Mouse (Mus musculus): ENCODE results near the gene Trdn. TPM values are rescaled to one million over a fixed set of nuclear protein-coding genes. Genes with fewer than 3 reads are reported as not detected.

Gene Trdn
- polyA plus RNA-seq, 1 experiment from 2014 or later = not detected

DNA sequence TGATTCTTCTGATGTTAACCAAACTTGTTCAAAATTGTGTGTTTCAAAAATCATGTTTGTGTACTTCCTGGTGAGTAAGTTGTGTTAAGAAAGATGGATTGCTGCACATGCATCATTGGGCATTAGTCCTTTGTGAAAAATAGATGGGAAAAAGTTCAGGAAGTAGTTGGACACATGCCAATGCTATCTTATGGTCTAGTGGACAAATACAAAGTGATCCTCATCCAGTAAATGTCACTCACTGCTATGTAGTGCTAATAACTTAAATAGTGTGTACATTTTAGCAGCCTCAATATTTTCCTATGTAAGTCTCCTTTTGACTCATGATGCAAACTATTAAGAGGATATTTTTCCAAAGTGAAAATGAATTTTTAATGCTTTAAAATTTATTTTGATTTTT is 27.6 kb downstream of the Trdn start:
- Histone ChIP-seq H3K4me1 (ENCODE audit: control insufficient read depth, insufficient read depth, low read length) (no peaks in the 10 kb centered on the region), H3K4me3 (ENCODE audit: low read length) (no peak overlapping the region), H3K27me3 (ENCODE audit: control insufficient read depth, insufficient read depth, low read length) (no peaks in the 10 kb centered on the region), H3K9me3 (ENCODE audit: control insufficient read depth, low read length) (no peaks in the 10 kb centered on the region), H3K27ac (ENCODE audit: low read depth, low read length) (no peak overlapping the region), H3K36me3 (ENCODE audit: control insufficient read depth, insufficient read depth, low read length) (no peaks in the 10 kb centered on the region), H3K9ac (ENCODE audit: low read depth, low read length) (no peak overlapping the region), H3K4me2 (replicated peaks; ENCODE audit: low read depth, low read length) (no peak overlapping the region)
- ATAC-seq (ENCODE audit: low FRiP score, low TSS enrichment) = no peak

DNA sequence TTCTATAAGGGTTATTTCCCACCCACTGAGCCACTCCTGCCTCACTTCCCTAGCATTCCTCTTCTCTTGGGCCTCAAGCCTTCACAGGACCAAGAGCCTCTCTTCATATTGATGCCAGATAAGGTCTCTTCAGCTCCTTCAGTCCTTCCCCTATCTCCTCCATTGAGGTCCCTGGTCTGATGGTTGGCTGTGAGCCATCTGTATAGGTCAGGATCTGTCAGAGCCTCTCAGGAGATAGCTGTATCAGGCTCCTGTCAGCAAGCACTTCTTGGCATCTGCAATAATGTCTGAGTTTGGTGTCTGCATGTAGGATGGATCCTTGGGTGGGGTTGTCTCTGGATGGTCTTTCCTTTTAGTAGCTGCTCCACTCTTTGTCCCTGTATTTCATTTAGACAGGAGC is 42.7 kb downstream of the Trdn start:
- ATAC-seq (ENCODE audit: low FRiP score, low TSS enrichment) = no peak
- H3K27me3 ChIP-seq (ENCODE audit: control insufficient read depth, insufficient read depth, low read length) = no peaks in the 10 kb centered on the region
- H3K27ac ChIP-seq (ENCODE audit: low read depth, low read length) = no peak overlapping the region
- no peaks in the 10 kb centered on the region for H3K9me3 ChIP-seq (ENCODE audit: control insufficient read depth, low read length)
- H3K9ac ChIP-seq (ENCODE audit: low read depth, low read length) = no peak overlapping the region
- no peak overlapping the region for H3K4me3 ChIP-seq (ENCODE audit: low read length)
- H3K4me1 ChIP-seq (ENCODE audit: control insufficient read depth, insufficient read depth, low read length) = no peaks in the 10 kb centered on the region
- H3K36me3 ChIP-seq (ENCODE audit: control insufficient read depth, insufficient read depth, low read length) = no peaks in the 10 kb centered on the region
- H3K4me2 ChIP-seq (replicated peaks; ENCODE audit: low read depth, low read length) = no peak overlapping the region

- H3K9me3 ChIP-seq (ENCODE audit: control insufficient read depth, low read length) = no peaks in the 10 kb centered on the region
Observed at GRCm38 (mm10) chr10:33144911-33145310, 64.6 kb downstream of the Trdn start.

DNA sequence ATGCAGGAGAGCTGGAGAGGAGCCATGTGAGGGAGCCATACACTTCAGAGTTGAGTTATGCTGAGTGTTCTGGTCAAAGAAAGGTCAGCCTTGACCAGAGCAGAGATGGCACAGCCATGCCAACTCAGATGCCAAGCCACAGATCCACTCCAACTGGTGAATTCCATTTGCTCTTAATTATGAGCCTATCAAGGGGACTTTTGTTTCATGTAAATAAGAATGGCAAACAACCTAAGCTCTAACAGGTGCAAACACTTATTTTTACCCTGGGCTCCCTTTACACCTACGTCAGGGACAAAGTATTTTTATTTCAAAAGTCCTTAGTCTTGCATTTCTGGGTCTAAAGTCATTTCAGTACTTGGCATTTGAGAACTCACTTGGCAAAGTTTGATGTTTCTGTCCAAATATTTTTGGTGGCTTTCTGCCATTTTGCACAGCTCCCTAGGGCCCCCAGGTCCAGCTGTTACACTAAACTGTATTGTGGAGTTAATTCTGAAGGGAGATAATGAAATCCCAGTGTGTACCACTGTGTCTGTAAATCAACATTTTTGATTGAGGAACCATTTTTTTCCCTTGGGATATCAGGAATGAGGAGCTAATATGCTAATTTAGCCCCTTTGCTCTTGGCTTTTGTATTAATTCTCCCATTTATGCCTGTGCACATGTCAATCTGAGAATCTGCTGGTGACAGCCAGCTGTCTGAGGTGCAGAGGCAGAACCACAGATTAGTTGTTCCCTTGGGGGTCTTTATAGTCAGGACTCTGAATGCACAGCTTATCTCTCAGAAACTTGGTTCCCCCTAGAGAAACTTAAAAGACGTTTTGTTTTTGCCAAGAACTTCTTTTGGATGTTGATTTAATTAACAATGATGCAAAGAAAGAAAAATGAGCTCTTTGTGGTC is 99.6 kb downstream of the Trdn start:
- 53% methylated on average over 2 of the region's 2 CpGs for WGBS
- H3K9me3 ChIP-seq (ENCODE audit: control insufficient read depth, low read length) = no peaks in the 10 kb centered on the region
- H3K4me2 ChIP-seq (replicated peaks; ENCODE audit: low read depth, low read length) = no peak overlapping the region
- H3K27me3 ChIP-seq (ENCODE audit: control insufficient read depth, insufficient read depth, low read length) = no peaks in the 10 kb centered on the region
- no peak for ATAC-seq (ENCODE audit: low FRiP score, low TSS enrichment)
- H3K9ac ChIP-seq (ENCODE audit: low read depth, low read length) = no peak overlapping the region
- H3K36me3 ChIP-seq (ENCODE audit: control insufficient read depth, insufficient read depth, low read length) = no peaks in the 10 kb centered on the region
- no peak overlapping the region for H3K27ac ChIP-seq (ENCODE audit: low read depth, low read length)
- H3K4me3 ChIP-seq (ENCODE audit: low read length) = no peak overlapping the region
- no peaks in the 10 kb centered on the region for H3K4me1 ChIP-seq (ENCODE audit: control insufficient read depth, insufficient read depth, low read length)

More at GRCm38 (mm10) chr10:33144911-33145310, 64.6 kb downstream of the Trdn start:
- no peak for ATAC-seq (ENCODE audit: low FRiP score, low TSS enrichment)
- no peaks in the 10 kb centered on the region for H3K4me1 ChIP-seq (ENCODE audit: control insufficient read depth, insufficient read depth, low read length)
- 85% methylated on average over 1 of the region's 1 CpGs for WGBS
- no peak overlapping the region for H3K9ac ChIP-seq (ENCODE audit: low read depth, low read length)
- no peaks in the 10 kb centered on the region for H3K36me3 ChIP-seq (ENCODE audit: control insufficient read depth, insufficient read depth, low read length)
- no peak overlapping the region for H3K4me3 ChIP-seq (ENCODE audit: low read length)
- H3K4me2 ChIP-seq (replicated peaks; ENCODE audit: low read depth, low read length) = no peak overlapping the region
- no peaks in the 10 kb centered on the region for H3K27me3 ChIP-seq (ENCODE audit: control insufficient read depth, insufficient read depth, low read length)
- H3K27ac ChIP-seq (ENCODE audit: low read depth, low read length) = no peak overlapping the region

- WGBS = 86% methylated on average over 1 of the region's 1 CpGs
- Histone ChIP-seq H3K4me3 (ENCODE audit: low read length) (no peak overlapping the region), H3K27me3 (ENCODE audit: control insufficient read depth, insufficient read depth, low read length) (no peaks in the 10 kb centered on the region), H3K9me3 (ENCODE audit: control insufficient read depth, low read length) (peaks cover 3% of the 10 kb centered on the region; the same call in 1 of the 2 replicates), H3K9ac (ENCODE audit: low read depth, low read length) (no peak overlapping the region), H3K4me1 (ENCODE audit: control insufficient read depth, insufficient read depth, low read length) (no peaks in the 10 kb centered on the region), H3K36me3 (ENCODE audit: control insufficient read depth, insufficient read depth, low read length) (no peaks in the 10 kb centered on the region), H3K4me2 (replicated peaks; ENCODE audit: low read depth, low read length) (no peak overlapping the region), H3K27ac (ENCODE audit: low read depth, low read length) (no peak overlapping the region)
- no peak for ATAC-seq (ENCODE audit: low FRiP score, low TSS enrichment)
Observed at GRCm38 (mm10) chr10:33189031-33189430, 108.7 kb downstream of the Trdn start.

DNA sequence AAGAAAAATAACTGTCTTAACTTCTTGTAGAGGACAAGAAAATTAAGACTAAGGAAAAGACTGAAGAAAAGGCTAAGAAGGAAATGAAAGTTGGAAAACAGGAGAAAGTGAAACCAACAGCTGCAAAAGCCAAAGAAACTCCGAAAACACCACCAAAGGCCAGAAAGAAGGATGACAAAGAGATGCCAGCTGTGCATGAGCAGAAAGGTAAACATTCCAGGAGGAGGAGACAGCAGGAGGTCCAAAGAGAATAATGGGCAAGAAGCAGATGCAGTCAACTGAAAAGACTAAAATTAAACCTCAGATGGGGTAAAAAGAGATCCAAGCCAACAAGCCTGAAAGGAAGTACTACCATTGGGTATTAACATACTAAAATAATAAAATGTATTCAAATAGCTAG is 115.6 kb downstream of the Trdn start:
- ATAC-seq (ENCODE audit: low FRiP score, low TSS enrichment) = no peak
- 38% methylated on average over 1 of the region's 1 CpGs for WGBS
- Histone ChIP-seq H3K27ac (ENCODE audit: low read depth, low read length) (no peak overlapping the region), H3K9me3 (ENCODE audit: control insufficient read depth, low read length) (no peaks in the 10 kb centered on the region), H3K4me1 (ENCODE audit: control insufficient read depth, insufficient read depth, low read length) (no peaks in the 10 kb centered on the region), H3K27me3 (ENCODE audit: control insufficient read depth, insufficient read depth, low read length) (no peaks in the 10 kb centered on the region), H3K4me2 (replicated peaks; ENCODE audit: low read depth, low read length) (no peak overlapping the region), H3K4me3 (ENCODE audit: low read length) (no peak overlapping the region), H3K9ac (ENCODE audit: low read depth, low read length) (no peak overlapping the region), H3K36me3 (ENCODE audit: control insufficient read depth, insufficient read depth, low read length) (no peaks in the 10 kb centered on the region)

DNA sequence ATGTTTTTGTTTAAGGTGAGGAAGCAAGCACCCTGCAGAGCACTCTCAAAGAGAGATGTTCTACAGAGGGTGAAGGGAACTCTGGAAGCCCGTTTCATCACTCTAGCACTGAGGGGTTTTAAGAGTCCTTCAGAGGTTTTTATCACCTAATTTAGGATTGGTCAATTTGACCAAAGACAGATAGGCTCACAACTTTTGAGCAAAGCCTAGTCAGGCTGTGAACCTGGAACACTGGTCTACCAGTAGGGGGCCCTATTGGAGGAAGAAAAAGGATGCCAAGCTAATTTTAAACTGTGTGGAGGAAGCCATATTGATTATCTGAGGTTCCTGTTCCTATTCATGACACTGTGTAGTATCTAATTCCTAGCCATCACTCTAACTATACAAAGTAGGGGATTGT is 117.9 kb downstream of the Trdn start:
- Histone ChIP-seq H3K27me3 (ENCODE audit: control insufficient read depth, insufficient read depth, low read length) (no peaks in the 10 kb centered on the region), H3K4me2 (replicated peaks; ENCODE audit: low read depth, low read length) (no peak overlapping the region), H3K9ac (ENCODE audit: low read depth, low read length) (no peak overlapping the region), H3K4me1 (ENCODE audit: control insufficient read depth, insufficient read depth, low read length) (no peaks in the 10 kb centered on the region), H3K27ac (ENCODE audit: low read depth, low read length) (no peak overlapping the region), H3K4me3 (ENCODE audit: low read length) (no peak overlapping the region), H3K9me3 (ENCODE audit: control insufficient read depth, low read length) (no peaks in the 10 kb centered on the region), H3K36me3 (ENCODE audit: control insufficient read depth, insufficient read depth, low read length) (no peaks in the 10 kb centered on the region)
- no peak for ATAC-seq (ENCODE audit: low FRiP score, low TSS enrichment)
- 52% methylated on average over 1 of the region's 1 CpGs for WGBS

DNA sequence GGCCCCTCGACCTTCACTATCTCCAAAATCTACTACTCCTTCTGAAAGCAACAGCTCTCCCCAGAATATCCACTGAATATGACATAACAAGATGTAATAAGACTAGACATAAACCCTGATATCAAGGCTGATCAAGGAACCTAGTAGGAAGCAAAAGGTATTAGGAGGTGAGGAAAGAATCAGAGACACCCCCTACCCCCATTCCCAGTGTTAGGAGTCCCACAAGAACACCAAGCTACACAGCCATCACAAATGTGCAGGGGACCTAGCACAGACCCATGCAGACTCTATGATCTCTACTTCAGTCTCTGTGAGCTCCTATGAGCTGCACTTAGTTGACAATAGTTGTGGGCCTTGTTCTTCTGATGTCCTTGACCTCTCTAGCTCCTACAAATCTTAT is 130.1 kb downstream of the Trdn start:
- Histone ChIP-seq H3K4me3 (ENCODE audit: low read length) (no peak overlapping the region), H3K4me1 (ENCODE audit: control insufficient read depth, insufficient read depth, low read length) (no peaks in the 10 kb centered on the region), H3K9ac (ENCODE audit: low read depth, low read length) (no peak overlapping the region), H3K27ac (ENCODE audit: low read depth, low read length) (no peak overlapping the region), H3K4me2 (replicated peaks; ENCODE audit: low read depth, low read length) (no peak overlapping the region), H3K27me3 (ENCODE audit: control insufficient read depth, insufficient read depth, low read length) (no peaks in the 10 kb centered on the region), H3K9me3 (ENCODE audit: control insufficient read depth, low read length) (no peaks in the 10 kb centered on the region), H3K36me3 (ENCODE audit: control insufficient read depth, insufficient read depth, low read length) (no peaks in the 10 kb centered on the region)
- ATAC-seq (ENCODE audit: low FRiP score, low TSS enrichment) = no peak
- 58% methylated on average over 1 of the region's 1 CpGs for WGBS

DNA sequence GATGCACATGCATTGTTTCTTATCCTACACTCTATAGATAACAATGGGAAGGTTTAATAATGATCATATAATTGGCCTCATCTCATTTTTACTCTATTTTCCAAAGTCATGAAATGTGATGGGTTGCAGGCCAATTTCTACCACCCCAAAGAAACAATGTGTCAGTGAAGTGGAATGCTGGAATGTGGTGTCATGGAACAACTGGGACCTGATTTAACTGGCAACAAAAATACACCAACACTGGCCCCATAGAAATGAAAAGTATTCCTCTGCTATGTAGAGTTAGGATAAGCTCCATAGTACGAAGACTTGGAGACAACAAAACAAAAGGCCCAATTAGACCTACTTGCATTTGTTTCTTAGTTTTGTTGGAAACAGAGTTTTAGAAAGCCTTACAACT is 173.6 kb downstream of the Trdn start:
- 82% methylated on average over 1 of the region's 1 CpGs for WGBS

More for the DNA sequence above, 173.6 kb downstream of the Trdn start:
- no peaks in the 10 kb centered on the region for H3K4me1 ChIP-seq (ENCODE audit: control insufficient read depth, insufficient read depth, low read length)
- no peak overlapping the region for H3K4me3 ChIP-seq (ENCODE audit: low read length)
- ATAC-seq (ENCODE audit: low FRiP score, low TSS enrichment) = no peak
- H3K27ac ChIP-seq (ENCODE audit: low read depth, low read length) = no peak overlapping the region
- no peaks in the 10 kb centered on the region for H3K36me3 ChIP-seq (ENCODE audit: control insufficient read depth, insufficient read depth, low read length)
- H3K9ac ChIP-seq (ENCODE audit: low read depth, low read length) = no peak overlapping the region
- H3K9me3 ChIP-seq (ENCODE audit: control insufficient read depth, low read length) = no peaks in the 10 kb centered on the region
- H3K4me2 ChIP-seq (replicated peaks; ENCODE audit: low read depth, low read length) = no peak overlapping the region
- no peaks in the 10 kb centered on the region for H3K27me3 ChIP-seq (ENCODE audit: control insufficient read depth, insufficient read depth, low read length)
